Mouse (Mus musculus) C2C12 (cell line): ENCODE data around the gene Rpusd2.

Source experiments
- CTCF ChIP-seq: IDR thresholded peaks from one replicate; pipeline ENCODE4 v1.5.1; 2011; ENCODE audit not compliant: control insufficient read depth, insufficient read depth, insufficient read length
- MYOG ChIP-seq: IDR thresholded peaks from one replicate; pipeline ENCODE4 v1.6.1; 2011; ENCODE audit not compliant: control insufficient read depth, insufficient read length; ENCODE audit errors: extremely low read depth

DNA sequence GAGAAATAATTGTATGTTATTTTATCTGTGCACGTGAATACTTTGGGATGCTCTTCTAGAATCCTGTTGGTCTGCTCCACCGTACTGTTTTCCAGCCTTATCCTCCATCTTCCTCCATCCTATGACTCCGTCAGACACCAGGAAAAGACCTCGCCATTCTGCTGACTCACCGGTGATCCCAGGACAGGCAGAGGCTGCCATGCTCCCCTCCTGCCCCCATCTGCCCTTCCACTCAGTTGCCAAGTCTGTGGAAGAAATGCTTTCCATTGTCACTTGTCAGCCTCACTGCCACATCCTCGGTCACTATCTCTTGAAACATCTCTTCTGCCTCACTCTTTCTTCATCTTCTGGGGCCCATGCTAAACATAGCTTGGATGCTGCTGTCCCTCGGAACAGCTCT, 27.7 kb upstream of the Rpusd2 start:
- TF ChIP-seq CTCF (no peak), MYOG (no peak)
